Mouse (Mus musculus) gastrocnemius, adult 2 months (tissue): ENCODE measurements around the gene Hephl1. TPM values are rescaled to one million over a fixed set of nuclear protein-coding genes. Genes with fewer than 3 reads are reported as not detected.
A peak's percentile ranks its signal among the peaks of the same experiment; 100 is the strongest.

ENCODE experiments used
- DNase-seq: peaks from one replicate; pipeline ENCODE4 v3.0.0; 2022
- H3K27ac ChIP-seq: fragments of 200-600 bp; 2 replicates; pipeline ENCODE4 v1.8.1; 2022; ENCODE audit warnings: mild to moderate bottlenecking
- H3K4me3 ChIP-seq: fragments of 200-600 bp; 2 replicates; pipeline ENCODE4 v1.8.1; 2022; ENCODE audit warnings: mild to moderate bottlenecking, moderate library complexity
- CTCF ChIP-seq: fragments of 200-600 bp; IDR thresholded peaks from 2 replicates; pipeline ENCODE4 v1.8.1; 2022; ENCODE audit warnings: antibody characterized with exemption, mild to moderate bottlenecking, moderate library complexity
- intact Hi-C: fragments of 180-260 bp; cut with DNase I; formaldehyde crosslinking; loops from one replicate; pipeline ENCODE4 v1.15.1; 2025
- total RNA-seq, 2 experiments: library from RNA; stranded (reverse); gene quantifications; 2 replicates each; pipeline ENCODE4 v1.2.3; 2021

Gene Hephl1
- total RNA-seq, 2 experiments from 2014 or later, result 0.36 to 1.1 TPM

DNA sequence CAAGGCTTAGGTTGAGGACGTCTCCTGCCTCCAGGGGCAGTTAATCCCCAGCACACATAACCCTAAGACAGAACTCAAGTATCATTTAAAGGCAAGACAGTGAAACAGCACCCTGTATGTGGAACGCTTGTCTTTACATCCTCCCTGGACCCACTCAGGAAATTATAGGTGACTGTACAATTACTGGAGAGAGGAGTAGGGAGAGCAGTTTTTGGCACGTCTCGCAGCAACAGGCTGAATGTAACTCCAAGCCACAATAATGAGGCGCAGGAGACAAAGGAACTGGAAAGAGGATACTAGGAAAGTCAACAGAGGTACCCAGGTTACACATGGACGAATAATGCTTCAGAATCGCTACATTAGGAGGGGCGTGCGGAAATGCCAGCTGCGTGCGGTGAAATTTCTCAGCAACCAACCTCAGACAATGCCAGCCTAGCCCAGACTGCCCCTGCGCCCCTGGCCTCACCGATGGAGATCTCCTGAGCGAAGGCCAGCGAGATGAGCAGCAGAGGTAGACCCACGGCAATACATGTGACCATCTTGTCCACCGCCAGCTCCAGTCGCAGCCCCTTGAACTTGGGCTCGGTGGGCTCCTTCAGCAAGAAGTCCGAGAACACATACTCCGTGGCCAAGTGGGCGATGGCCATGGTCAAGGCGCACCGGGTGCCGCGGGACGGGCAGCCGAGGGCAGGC lies 67.4 kb downstream of the Hephl1 start:
- peak overlapping the region; percentile 95 for H3K4me3 ChIP-seq

DNA sequence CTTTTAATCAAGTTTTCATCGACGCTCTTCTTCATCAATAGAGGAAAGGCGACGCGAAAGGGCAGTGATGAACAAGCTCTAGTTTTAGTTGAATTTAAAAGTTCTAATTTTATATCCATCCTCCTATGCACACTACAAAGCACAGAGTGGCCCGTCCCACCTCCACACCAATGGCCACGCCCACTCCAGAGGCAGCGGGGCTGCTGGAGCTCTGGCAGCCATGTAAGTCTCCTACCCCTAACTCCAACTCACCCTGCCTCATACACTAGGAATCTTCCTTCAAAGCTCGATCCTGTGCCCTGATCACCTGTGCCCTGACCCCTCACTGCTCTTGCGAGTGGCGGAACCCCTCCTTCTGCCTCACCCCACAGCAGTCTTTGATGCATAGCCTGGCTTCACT lies 70.4 kb downstream of the Hephl1 start:
- Histone ChIP-seq H3K4me3 (no peak overlapping the region), H3K27ac (peak overlapping the region; percentile 87)
- intact Hi-C loops, result no loop called here
- TF ChIP-seq CTCF, result no peak
- no peak for DNase-seq

More for the DNA sequence above, 67.4 kb downstream of the Hephl1 start:
- no peak for TF ChIP-seq CTCF
- intact Hi-C loops, result no loop called here
- H3K27ac ChIP-seq, result peak overlapping the region; percentile 92
- DNase-seq, result no peak

DNA sequence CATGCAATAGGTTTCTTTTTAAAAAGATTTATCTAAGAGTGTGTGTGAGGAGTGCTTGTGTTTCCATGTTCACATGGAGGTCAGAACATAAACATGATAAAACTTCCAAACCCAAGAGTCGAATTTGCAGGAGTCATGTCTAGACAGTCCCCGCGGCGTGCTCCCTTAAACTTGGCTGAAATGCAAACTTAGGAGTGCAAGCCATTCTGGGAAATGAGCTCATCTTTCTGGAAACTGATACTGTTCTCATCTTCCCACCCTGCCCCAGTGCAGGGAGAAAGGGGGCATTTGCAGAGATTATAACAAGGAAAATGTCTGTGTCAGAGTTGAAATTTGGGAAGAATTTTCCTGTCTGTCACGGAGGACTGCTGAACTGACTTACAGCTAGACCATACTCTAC lies 72.1 kb downstream of the Hephl1 start:
- peak; percentile 48 for DNase-seq
- Histone ChIP-seq H3K4me3 (peak overlapping the region; percentile 21), H3K27ac (peak overlapping the region; percentile 87)
- no peak for TF ChIP-seq CTCF
- intact Hi-C loops, result no loop called here

DNA sequence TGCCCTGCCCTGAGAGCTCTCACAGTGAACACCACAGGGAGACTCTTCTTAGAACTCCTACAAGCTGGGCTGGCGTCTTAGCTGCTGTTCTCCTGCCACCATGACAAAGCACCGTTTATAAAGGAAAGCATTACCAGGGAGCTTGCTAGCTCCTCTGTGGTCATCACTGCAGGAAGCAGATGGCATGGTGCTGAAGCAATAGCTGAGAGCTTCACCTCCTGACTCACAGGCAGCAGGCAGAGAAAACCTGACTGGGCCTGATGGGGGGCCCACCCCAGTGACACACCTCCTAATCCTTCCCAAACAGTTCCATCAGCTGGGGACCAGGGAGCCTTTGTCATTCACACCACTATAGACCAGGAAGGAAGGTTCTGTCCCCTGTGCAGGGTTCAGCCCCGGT lies 74.2 kb downstream of the Hephl1 start:
- intact Hi-C loops, result no loop called here
- Histone ChIP-seq H3K4me3 (no peak overlapping the region), H3K27ac (peak overlapping the region; percentile 66)
- TF ChIP-seq CTCF, result no peak
- no peak for DNase-seq

DNA sequence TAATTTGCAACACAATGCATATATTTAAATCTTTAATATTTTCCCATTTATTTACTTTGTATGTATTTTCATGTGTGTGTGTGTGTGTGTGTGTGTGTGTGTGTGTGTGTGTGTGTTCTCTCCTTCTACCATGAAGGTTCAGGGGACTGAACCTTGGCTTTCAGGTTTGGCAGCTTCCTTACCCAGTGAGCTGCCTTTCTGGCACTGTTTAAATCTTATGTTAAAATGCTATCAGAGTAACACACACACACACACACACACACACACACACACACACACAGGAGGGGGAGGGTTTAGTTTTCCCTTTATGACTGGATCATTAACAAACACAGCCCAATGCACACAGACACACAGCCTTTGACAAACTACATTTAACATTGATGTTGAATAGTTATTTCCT lies 74.7 kb downstream of the Hephl1 start:
- H3K4me3 ChIP-seq, result no peak overlapping the region
- no peak for DNase-seq
- TF ChIP-seq CTCF, result no peak
- peak overlapping the region; percentile 66 for H3K27ac ChIP-seq
- intact Hi-C loops, result no loop called here

DNA sequence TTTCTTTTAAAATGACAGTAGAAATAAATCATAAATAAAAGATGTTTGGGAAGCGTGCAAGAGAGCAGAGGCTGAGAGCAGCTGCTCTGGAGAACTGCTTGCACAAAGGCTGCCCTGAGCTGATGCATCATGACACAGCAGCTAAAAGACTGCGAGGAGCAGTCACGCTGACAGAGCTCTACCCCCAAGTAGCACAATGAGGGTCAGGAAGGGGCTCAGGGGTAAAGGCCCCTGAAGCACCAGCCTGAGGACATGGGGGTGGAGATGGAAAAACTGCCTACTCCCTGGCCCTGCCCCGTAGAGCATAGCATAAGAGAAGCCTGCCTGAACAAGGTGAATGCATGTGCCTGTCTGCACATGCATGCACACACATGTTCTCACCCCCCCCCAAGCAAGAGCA lies 75.1 kb downstream of the Hephl1 start:
- no peak for TF ChIP-seq CTCF
- no peak for DNase-seq
- Histone ChIP-seq H3K4me3 (no peak overlapping the region), H3K27ac (peak overlapping the region; percentile 68)
- intact Hi-C loops, result no loop called here

DNA sequence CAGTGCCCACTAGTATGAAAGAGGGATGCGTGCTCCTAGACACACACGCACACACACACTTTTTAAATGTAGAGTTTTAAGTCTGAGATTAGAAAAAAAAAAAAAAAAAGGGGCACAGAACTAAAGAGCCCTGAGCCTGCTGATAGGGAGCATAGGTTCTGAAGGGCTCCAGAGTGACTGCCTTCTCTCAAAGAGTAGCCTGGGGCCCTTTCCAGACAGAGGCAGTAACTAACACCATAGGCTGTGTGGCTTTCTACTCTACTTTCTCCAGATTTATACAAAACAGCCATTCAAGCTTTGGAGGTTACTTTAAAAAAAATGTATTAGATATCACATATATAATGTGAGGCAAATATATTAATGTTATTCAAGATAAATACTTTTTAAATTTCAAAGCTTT lies 75.5 kb downstream of the Hephl1 start:
- Histone ChIP-seq H3K4me3 (no peak overlapping the region), H3K27ac (peak overlapping the region; percentile 68)
- TF ChIP-seq CTCF, result no peak
- DNase-seq, result no peak
- intact Hi-C loops, result no loop called here

DNA sequence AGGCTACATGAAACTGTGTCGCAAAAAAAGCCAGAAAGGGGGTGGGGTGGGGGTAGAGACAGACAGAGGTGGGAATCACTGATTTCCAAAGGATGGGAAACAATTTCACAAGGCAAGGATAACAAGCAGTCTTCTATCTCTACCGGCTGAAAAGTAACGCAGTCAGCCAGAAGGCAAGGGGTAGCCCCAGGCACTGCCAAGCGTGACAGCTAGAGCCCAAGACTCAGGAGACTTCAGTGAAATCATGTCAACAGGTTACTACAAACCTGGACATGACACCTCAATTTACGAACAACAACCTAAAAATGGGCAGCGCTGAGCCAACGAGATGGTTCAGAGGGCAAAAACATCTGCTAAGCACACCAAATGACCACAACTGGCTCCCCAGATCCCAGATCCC lies 75.9 kb downstream of the Hephl1 start:
- no peak for TF ChIP-seq CTCF
- Histone ChIP-seq H3K4me3 (no peak overlapping the region), H3K27ac (peak overlapping the region; percentile 68)
- DNase-seq, result no peak
- intact Hi-C loops, result no loop called here

DNA sequence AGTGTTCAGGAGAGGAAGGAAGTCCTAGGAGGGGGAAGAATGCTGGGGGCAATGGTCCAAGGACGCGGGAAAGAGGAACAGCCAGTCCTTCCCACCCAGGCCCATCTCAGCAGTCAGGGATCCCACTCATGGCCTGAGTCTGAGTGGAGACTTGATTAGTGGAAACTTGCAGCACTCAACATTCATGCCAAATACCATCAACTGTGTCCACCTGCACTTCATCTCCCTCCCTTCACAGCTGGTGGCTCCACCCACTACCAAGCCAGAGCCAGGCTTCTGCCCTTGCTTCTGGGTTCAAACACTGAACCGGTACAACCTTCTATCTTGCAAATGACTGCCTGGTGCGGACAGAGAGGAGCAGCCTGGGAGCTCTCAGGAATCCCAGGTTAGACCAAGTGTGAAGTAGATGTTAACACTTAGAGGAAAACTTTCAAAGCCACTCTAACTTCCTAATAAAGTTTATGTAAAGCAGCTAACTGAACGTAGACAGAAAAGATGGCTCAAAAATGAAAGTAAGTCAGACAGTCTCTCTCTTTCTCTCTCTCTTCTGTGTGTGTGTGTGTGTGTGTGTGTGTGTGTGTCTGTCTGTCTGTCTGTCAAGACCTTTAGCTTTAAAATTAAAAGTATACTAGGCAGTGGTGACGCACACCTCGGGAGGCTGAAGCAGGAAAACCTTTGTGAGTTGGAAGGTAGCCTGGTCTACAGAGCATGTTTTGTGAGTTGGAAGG lies 77.2 kb downstream of the Hephl1 start:
- intact Hi-C loops, result no loop called here
- H3K27ac ChIP-seq, result peak overlapping the region; percentile 66
- TF ChIP-seq CTCF, result no peak
- peak overlapping the region; percentile 57 for H3K4me3 ChIP-seq
- DNase-seq, result peak; percentile 61

DNA sequence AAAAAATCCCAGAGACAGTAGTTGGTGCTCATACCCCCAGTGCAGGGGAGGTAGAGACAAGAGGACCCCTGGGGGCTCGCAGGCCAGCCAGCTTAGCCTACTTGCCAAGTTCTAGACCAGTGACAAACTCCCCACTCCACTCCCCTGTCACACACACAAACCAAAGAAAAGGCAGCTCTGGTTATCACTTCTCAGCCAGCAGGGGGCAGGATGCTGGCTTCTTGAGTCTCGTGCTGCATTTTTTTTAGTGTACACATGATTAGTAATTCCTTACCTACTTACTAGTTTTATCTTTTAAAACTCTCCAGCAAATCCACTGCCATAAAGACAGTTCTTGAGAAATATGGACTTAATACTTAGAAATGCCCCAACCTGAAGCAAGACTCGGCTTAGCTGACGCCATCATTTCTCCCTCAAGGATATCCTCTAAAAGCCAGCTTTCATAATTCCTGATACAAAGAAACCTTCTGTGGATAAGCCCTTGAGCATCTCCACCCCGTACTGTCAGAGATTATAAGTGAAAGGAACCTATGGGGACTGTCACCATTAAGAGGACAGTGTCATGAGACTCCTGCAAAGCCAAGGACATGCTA lies 78.2 kb downstream of the Hephl1 start:
- peak; percentile 42 for DNase-seq
- intact Hi-C loops, result no loop called here
- H3K4me3 ChIP-seq, result no peak overlapping the region; the same call in none of the 2 replicates
- H3K27ac ChIP-seq, result peak overlapping the region; percentile 66
- TF ChIP-seq CTCF, result peak; percentile 75

DNA sequence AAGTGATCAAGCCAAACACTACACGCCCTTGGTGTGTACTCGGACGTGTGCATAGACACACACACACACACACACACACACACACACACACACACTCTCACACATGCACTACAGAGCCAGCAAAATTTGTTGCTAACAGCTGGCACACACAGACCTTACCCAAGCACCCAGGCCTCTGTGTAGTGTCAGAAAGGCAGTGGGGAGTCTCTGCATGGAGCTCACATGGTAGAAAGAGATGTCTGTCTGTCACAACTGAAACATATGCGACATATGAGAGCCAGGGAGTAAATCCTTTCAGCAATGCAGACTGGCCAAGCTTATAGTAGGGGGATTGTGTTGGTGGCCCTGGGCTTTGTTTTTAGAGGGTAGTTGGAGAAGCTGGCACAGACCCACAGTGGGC lies 79.1 kb downstream of the Hephl1 start:
- peak overlapping the region; percentile 66 for H3K27ac ChIP-seq
- H3K4me3 ChIP-seq, result no peak overlapping the region
- no peak for DNase-seq
- TF ChIP-seq CTCF, result no peak
- intact Hi-C loops, result no loop called here

DNA sequence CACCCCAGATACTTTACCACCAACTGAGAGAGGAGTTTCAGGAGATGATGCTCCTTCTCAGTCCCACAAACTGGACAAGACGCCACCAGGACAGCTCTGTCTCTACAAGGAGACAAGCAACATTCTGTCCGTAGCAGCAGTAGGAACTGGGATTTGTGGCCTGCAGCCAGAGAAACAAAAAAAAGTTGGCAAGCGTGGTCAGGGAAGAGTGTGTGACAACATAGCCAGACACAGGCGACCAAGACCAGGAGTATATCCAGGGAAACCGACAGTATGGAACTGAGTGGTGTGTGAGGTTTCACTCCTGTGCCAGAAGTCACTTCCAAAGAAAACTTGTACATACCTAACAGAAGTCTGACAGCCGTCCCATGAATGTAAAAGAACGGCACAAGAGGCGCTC lies 81.1 kb downstream of the Hephl1 start:
- no peak for TF ChIP-seq CTCF
- intact Hi-C loops, result no loop called here
- peak; percentile 78 for DNase-seq
- Histone ChIP-seq H3K4me3 (no peak overlapping the region), H3K27ac (no peak overlapping the region)

DNA sequence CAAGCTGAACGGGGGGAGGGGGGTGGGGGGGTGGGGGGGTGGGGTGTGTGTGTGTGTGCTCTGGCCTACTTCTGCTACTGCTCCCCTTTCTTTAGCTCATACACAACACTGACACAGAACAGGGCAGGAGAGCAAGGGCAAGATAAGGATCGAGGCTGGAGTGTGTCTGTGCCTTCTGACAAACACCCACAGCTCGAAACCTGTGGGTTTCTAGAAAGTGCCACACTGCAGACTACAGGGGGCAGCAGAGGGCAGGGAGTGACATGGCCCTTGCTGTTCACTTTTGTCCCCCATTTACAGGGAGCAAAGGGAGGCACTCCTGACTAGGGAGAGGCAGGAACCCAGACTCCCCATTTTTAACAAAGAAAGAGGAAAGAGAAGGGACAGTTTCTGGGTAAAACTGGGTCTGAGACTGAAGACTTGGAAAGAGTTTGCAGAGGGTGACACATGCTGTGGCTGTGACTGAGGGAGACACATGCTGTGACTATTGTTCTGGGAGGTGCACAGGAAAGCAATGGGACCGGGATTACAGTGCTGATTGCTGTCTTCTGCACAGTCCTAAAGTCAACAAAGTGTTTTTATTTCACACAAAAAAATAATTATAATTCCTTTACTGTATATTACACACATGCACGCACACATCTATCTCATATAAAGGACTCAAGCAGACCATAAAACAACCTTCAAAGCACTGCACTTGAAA lies 82.7 kb downstream of the Hephl1 start:
- DNase-seq, result peak; percentile 81
- TF ChIP-seq CTCF, result peak; percentile 83
- intact Hi-C loops, result loop anchor here (1.0 to 5.0 kb wide), 3 partner anchors 76 to 184 kb away; no protein-coding TSS in a partner anchor
- H3K4me3 ChIP-seq, result no peak overlapping the region
- H3K27ac ChIP-seq, result no peak overlapping the region
